Mouse (Mus musculus) small intestine, adult 2 months (tissue): ENCODE data around the gene Klf6. TPM values are rescaled to one million over a fixed set of nuclear protein-coding genes. Genes with fewer than 3 reads are reported as not detected.

Source experiments
- H3K27ac ChIP-seq: fragments of 200-500 bp; 2 replicates; pipeline ENCODE4 v1.5.1; 2012; ENCODE audit warnings: low read depth, low read length, control low read depth, inconsistent platforms; ENCODE audit not compliant: insufficient read depth
- H3K27me3 ChIP-seq: fragments of 200-500 bp; 2 replicates; pipeline ENCODE4 v1.6.1; 2012; ENCODE audit warnings: mild to moderate bottlenecking, moderate library complexity, low read length, inconsistent platforms; ENCODE audit not compliant: control insufficient read depth, insufficient read depth
- H3K36me3 ChIP-seq: fragments of 200-500 bp; 2 replicates; pipeline ENCODE4 v1.6.1; 2012; ENCODE audit warnings: mild to moderate bottlenecking, low read length, control low read depth, inconsistent platforms; ENCODE audit not compliant: control insufficient read depth, insufficient read depth
- H3K4me1 ChIP-seq: fragments of 200-500 bp; 2 replicates; pipeline ENCODE4 v1.6.1; 2012; ENCODE audit warnings: low read length, inconsistent platforms, mixed read lengths; ENCODE audit not compliant: control insufficient read depth, insufficient read depth, insufficient read length
- H3K4me3 ChIP-seq: fragments of 200-500 bp; 2 replicates; pipeline ENCODE4 v1.5.1; 2012; ENCODE audit warnings: low read depth, mild to moderate bottlenecking, control low read depth, inconsistent platforms, low read length, moderate library complexity
- CTCF ChIP-seq: fragments of 200-500 bp; IDR thresholded peaks from 2 replicates; pipeline ENCODE4 v1.5.1; 2012; ENCODE audit warnings: low read depth, mild to moderate bottlenecking, control low read depth, inconsistent platforms, low read length, moderate library complexity, mixed read lengths; ENCODE audit not compliant: insufficient replicate concordance, insufficient read length; ENCODE audit errors: extremely low read depth
- POLR2A ChIP-seq: fragments of 200-500 bp; IDR thresholded peaks from 2 replicates; pipeline ENCODE4 v1.6.1; 2012; ENCODE audit warnings: low read depth, mild to moderate bottlenecking, control low read depth, inconsistent platforms, low read length, moderate library complexity
- WGBS: fragments of 180-500 bp; shearing (Covaris S2); methylation state at CpG from one replicate; pipeline ENCODE4 v1.1.7; 2018; 5-methylcytosine and 5-hydroxymethylcytosine counted together
- polyA plus RNA-seq: library from polyadenylated mRNA; depleted of rRNA; stranded (reverse); fragments of >200 nt; gene quantifications from 2 replicates; pipeline ENCODE4 v1.2.3, GENCODE M21; 2012

Klf6 gene
- polyA plus RNA-seq, 1 experiment, result 44.5 TPM

DNA sequence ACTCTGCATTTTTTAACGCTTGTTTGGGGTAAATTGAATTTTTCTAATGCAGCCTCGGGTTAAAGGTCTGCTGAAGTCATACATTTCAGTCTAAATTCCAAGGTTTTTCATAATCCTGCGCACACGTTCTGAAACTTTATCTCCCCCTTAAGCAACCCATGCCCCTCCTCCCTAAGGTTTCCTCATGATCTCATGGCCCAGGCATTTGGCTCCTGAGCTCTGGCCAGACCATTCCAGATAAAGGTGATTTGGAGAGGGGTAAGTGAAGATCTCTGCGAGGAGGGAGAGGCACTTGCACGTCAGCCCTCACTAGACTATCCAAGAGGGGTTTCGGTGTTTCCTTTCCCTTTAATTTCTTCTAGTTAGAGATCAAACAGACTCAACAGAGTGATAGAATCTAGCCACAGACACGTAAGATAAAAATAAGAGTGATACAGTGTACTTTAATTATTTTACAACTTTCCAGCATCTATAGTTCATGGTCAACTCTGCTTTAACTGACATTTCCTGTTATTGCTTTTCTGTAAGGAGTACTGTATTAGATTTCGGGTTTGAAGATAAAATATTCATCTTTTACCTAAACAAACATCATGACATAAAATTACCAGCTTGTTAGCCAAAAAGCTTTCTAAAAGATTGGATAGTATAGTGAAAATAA, 35.0 kb upstream of the Klf6 start:
- TF ChIP-seq CTCF (no peak), POLR2A (no peak)
- 21% methylated on average over 9 of the region's 9 CpGs for WGBS
- H3K4me1 ChIP-seq, result peaks cover 10% of the 10 kb centered on the region; the same call in 1 of the 2 replicates
- peak overlapping the region; percentile 42 for H3K27ac ChIP-seq
- no peaks in the 10 kb centered on the region for H3K36me3 ChIP-seq
- H3K4me3 ChIP-seq, result no peak overlapping the region
- H3K27me3 ChIP-seq, result no peaks in the 10 kb centered on the region

DNA sequence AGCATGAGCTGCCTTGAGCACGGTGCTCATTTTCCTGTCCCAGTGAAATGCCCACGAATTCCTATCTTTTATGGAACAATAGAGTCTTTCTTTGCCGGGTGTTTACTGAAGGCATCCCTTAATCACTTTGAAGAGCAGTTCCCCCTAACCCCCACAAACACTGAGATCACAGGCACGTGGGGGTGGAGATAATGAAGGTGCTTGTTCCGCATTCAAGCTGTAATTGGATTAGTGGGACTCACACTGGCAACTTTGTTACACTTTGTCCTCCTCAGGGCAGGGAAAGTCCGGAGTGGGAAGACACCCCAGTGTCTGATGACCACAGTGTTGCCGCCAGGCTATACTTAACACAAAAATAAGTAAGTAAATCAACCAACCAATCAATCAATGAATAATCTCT, 29.3 kb upstream of the Klf6 start:
- Histone ChIP-seq H3K36me3 (no peaks in the 10 kb centered on the region), H3K4me3 (no peak overlapping the region), H3K27me3 (no peaks in the 10 kb centered on the region), H3K4me1 (peaks cover 4% of the 10 kb centered on the region), H3K27ac (no peak overlapping the region)
- no peak for TF ChIP-seq POLR2A
- TF ChIP-seq CTCF, result no peak
- 22% methylated on average over 7 of the region's 7 CpGs for WGBS

DNA sequence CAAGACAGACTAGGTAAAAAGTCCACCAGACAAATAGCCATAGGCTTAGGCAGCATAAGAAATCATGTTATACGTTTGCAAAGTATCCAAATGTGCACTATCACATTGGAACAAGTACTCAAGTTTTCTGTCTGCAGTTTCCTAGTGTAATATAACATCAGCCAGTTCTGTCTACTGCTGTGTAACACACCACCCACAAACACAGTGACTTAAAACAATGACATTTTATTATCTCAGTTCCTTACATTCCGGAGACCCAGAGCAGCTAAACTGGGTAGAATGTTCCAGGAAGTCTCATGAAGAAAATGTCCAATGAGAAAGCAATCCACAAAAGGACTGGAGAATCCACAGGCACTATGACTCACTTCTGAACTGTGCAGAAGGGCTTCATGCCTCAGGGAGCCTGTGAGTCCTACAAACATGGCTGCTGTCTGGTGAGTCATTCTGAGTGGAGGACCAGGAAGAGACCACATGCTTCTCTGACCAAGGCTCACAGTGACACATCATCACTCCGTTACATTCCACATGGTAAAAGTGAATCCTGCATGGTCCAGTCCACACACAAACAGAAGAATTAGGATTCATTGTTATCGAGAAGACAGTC, 24.0 kb upstream of the Klf6 start:
- WGBS, result 72% methylated on average over 4 of the region's 4 CpGs
- no peak for TF ChIP-seq POLR2A
- H3K4me1 ChIP-seq, result no peaks in the 10 kb centered on the region; the same call in 1 of the 2 replicates
- H3K36me3 ChIP-seq, result no peaks in the 10 kb centered on the region
- no peaks in the 10 kb centered on the region for H3K27me3 ChIP-seq
- no peak overlapping the region for H3K4me3 ChIP-seq
- no peak overlapping the region for H3K27ac ChIP-seq

DNA sequence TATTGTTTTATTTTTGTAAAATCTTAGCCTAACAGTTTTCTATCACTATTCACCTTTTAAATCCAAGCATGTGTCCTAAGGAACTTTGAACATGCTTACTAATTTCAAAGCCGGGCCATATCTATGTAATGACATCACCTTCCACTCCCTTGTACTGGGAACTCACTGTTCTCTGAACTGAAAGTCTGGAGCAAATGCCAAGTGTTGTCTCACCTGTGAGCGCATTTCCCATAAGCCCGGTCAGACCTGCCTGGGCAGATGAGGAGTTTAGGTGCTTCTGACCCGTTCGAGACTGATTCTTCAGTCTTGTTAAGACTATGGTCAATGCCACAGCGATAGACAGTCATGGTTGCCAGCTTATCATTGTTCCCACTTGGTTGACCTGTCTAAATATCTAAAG, 19.9 kb upstream of the Klf6 start:
- H3K27me3 ChIP-seq, result no peaks in the 10 kb centered on the region
- H3K36me3 ChIP-seq, result no peaks in the 10 kb centered on the region
- H3K27ac ChIP-seq, result peak overlapping the region; percentile 82
- H3K4me1 ChIP-seq, result no peaks in the 10 kb centered on the region; the same call in 1 of the 2 replicates
- TF ChIP-seq CTCF, result no peak
- peak; percentile 29; the same call in 1 of the 2 replicates for TF ChIP-seq POLR2A
- no peak overlapping the region for H3K4me3 ChIP-seq
- WGBS, result 32% methylated on average over 6 of the region's 6 CpGs

DNA sequence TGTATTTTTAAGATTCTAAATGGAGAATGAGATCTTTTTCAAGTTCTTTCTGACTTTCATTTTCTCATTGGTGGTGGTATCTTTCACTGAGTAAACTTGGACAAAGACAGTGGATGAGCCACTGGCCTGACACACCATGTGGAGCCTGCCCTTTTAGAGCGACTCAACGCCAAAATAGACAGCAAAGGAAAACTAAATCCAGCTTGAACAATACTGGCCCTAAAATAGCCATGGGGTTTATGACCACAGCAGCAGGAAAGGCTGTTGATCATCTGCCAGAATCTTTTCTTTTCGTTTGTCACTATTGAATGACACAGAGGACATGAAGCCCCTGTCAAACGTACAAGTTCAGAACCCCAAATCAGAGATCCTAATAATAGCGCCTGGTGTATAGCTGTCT, 18.4 kb upstream of the Klf6 start:
- Histone ChIP-seq H3K36me3 (no peaks in the 10 kb centered on the region), H3K27me3 (no peaks in the 10 kb centered on the region), H3K4me3 (no peak overlapping the region), H3K4me1 (no peaks in the 10 kb centered on the region; the same call in 1 of the 2 replicates), H3K27ac (no peak overlapping the region)
- WGBS, result 83% methylated on average over 5 of the region's 5 CpGs
- TF ChIP-seq CTCF, result no peak
- TF ChIP-seq POLR2A, result no peak

DNA sequence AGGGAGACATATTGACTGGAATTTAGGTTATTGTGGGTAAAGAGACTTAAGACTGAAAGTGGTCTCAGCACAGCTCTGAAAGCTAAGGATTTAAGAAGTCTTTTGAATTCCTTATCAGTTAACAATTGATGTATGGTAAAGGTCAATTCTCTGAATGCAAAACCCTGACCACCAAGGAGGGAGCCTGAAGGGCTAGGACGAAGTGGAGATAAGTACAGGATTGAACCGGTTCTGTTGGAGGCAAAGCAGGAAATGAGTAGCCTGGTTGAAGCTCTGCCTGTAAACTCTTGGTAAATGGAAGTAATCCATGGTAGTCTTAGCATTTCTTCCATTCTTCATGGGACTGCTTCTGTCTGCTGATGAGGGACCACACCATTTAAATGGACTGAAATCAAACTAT, 17.5 kb upstream of the Klf6 start:
- 55% methylated on average over 2 of the region's 2 CpGs for WGBS
- no peak for TF ChIP-seq POLR2A
- TF ChIP-seq CTCF, result no peak
- peak overlapping the region; percentile 12; the same call in 1 of the 2 replicates for H3K27ac ChIP-seq

DNA sequence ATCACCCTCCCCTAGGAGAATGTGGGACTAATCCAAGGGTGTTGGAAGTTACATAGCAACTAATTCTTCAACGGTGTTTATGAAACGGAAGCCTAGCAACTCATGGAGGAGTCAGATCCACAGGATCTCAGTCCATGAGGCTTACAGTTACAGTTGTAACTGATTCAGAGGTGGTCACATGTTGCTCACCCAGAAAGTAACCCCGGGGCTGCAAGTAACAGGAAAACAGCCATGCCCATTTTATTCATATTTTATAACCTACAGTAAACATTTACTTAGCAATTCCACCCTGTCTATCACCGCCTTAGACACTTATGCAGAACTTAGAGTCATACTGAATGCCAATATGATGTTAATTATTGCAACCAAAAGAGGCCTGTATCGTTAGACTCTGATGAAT, 16.9 kb upstream of the Klf6 start:
- 57% methylated on average over 5 of the region's 5 CpGs for WGBS
- Histone ChIP-seq H3K27ac (no peak overlapping the region), H3K4me3 (no peak overlapping the region), H3K36me3 (no peaks in the 10 kb centered on the region), H3K4me1 (no peaks in the 10 kb centered on the region; the same call in 1 of the 2 replicates), H3K27me3 (no peaks in the 10 kb centered on the region)
- TF ChIP-seq CTCF (no peak), POLR2A (no peak)

More for the DNA sequence above, 17.5 kb upstream of the Klf6 start:
- no peak overlapping the region for H3K4me3 ChIP-seq
- H3K36me3 ChIP-seq, result no peaks in the 10 kb centered on the region
- no peaks in the 10 kb centered on the region; the same call in 1 of the 2 replicates for H3K4me1 ChIP-seq
- no peaks in the 10 kb centered on the region for H3K27me3 ChIP-seq
